Mouse (Mus musculus) midbrain, embryonic 11.5 days (tissue): ENCODE data around the gene Gm7137. TPM values are rescaled to one million over a fixed set of nuclear protein-coding genes. Genes with fewer than 3 reads are reported as not detected.

Source experiments
- polyA plus RNA-seq: library from polyadenylated mRNA; unstranded; fragments of >200 nt; fragmentation: Nextera tagmentation; extraction: Ambion mirVana; gene quantifications from 2 replicates; pipeline ENCODE4 v1.2.1, GENCODE M21; 2014

The Gm7137 gene
- polyA plus RNA-seq, 1 experiment from 2014 or later = not detected

Other genes with a start within 250 kb of the Gm7137 start
- 68.5 and 73.2 TPM in 2 replicates for gene Pttg1ip, start 206.5 kb downstream of the Gm7137 start, polyA plus RNA-seq
- gene Sumo3, start 182.1 kb downstream of the Gm7137 start, polyA plus RNA-seq = 338 and 353 TPM in 2 replicates
- gene Gm49325, start 182.0 kb downstream of the Gm7137 start, polyA plus RNA-seq = 2.4 TPM in 1 of 2 replicates, not detected in the other
- gene Ube2g2, start 165.9 kb downstream of the Gm7137 start, polyA plus RNA-seq = 42.8 and 47.6 TPM in 2 replicates
- 0.72 and 1.2 TPM in 2 replicates for gene Tspear, start 101.6 kb downstream of the Gm7137 start, polyA plus RNA-seq
- gene Gm19402, start 97.4 kb downstream of the Gm7137 start, polyA plus RNA-seq = not detected in 2 replicates
- gene Gm9508, start 91.0 kb downstream of the Gm7137 start, polyA plus RNA-seq = not detected in 2 replicates
- gene Gm10272, start 81.6 kb downstream of the Gm7137 start, polyA plus RNA-seq = not detected in 2 replicates
- gene Gm10024, start 76.7 kb downstream of the Gm7137 start, polyA plus RNA-seq = not detected in 2 replicates
- gene Gm10142, start 72.4 kb downstream of the Gm7137 start, polyA plus RNA-seq = not detected in 2 replicates
- gene Krtap12-1, start 67.6 kb downstream of the Gm7137 start, polyA plus RNA-seq = not detected in 2 replicates
- gene Gm10100, start 61.7 kb downstream of the Gm7137 start, polyA plus RNA-seq = not detected in 2 replicates
- not detected in 2 replicates for gene Gm18596, start 45.6 kb downstream of the Gm7137 start, polyA plus RNA-seq
- gene Gm9736, start 36.8 kb downstream of the Gm7137 start, polyA plus RNA-seq = not detected in 2 replicates
- gene Gm3233, start 28.5 kb downstream of the Gm7137 start, polyA plus RNA-seq = not detected in 2 replicates
- not detected in 2 replicates for gene Gm3238, start 16.9 kb downstream of the Gm7137 start, polyA plus RNA-seq
- gene Gm7138, start 11.3 kb downstream of the Gm7137 start, polyA plus RNA-seq = not detected in 2 replicates
- gene Gm3250, start 5.7 kb downstream of the Gm7137 start, polyA plus RNA-seq = not detected in 2 replicates
- gene Gm9639, start 6.9 kb upstream of the Gm7137 start, polyA plus RNA-seq = not detected in 2 replicates
- gene Gm19668, start 10.9 kb upstream of the Gm7137 start, polyA plus RNA-seq = not detected in 2 replicates
- not detected in 2 replicates for gene Gm9507, start 23.6 kb upstream of the Gm7137 start, polyA plus RNA-seq
- not detected in 2 replicates for gene Gm2696, start 26.5 kb upstream of the Gm7137 start, polyA plus RNA-seq
- not detected in 2 replicates for gene Krtap10-4, start 38.9 kb upstream of the Gm7137 start, polyA plus RNA-seq
- not detected in 2 replicates for gene Krtap10-10, start 47.7 kb upstream of the Gm7137 start, polyA plus RNA-seq
- not detected in 2 replicates for gene Gm36176, start 58.6 kb upstream of the Gm7137 start, polyA plus RNA-seq
- gene Gm10318, start 64.7 kb upstream of the Gm7137 start, polyA plus RNA-seq = not detected in 2 replicates
- not detected in 2 replicates for gene Gm3285, start 73.8 kb upstream of the Gm7137 start, polyA plus RNA-seq
- gene Lrrc3, start 114.3 kb upstream of the Gm7137 start, polyA plus RNA-seq = 2.7 and 2.8 TPM in 2 replicates
- gene Trpm2, start 182.4 kb upstream of the Gm7137 start, polyA plus RNA-seq = 0.75 and 1.5 TPM in 2 replicates
- gene 1810043G02Rik, start 190.3 kb upstream of the Gm7137 start, polyA plus RNA-seq = 32.3 and 36.5 TPM in 2 replicates
- gene Pfkl, start 221.9 kb upstream of the Gm7137 start, polyA plus RNA-seq = 96.9 and 103 TPM in 2 replicates